Mouse (Mus musculus) neural tube, embryonic 11.5 days (tissue): ENCODE measurements around the gene Tnks2. TPM values are rescaled to one million over a fixed set of nuclear protein-coding genes. Genes with fewer than 3 reads are reported as not detected.
"Not testable (repeated sequence)": the region's sequence is repeated elsewhere in the genome, so short reads cannot be mapped to it uniquely, and the experiment has no call there.

Experiments used
- ATAC-seq: fragments of 200-750 bp; cut with Nextera tagmentation; 2 replicates; pipeline ENCODE4 v1.8.0; 2017; ENCODE audit warnings: moderate number of reproducible peaks, mild to moderate bottlenecking, moderate TSS enrichment, moderate library complexity; ENCODE audit not compliant: insufficient read depth, low FRiP score, low TSS enrichment
- DNase-seq: peaks from one replicate; pipeline ENCODE4 v3.0.0-alpha.2; 2015; ENCODE audit warnings: low spot score
- H3K27ac ChIP-seq: fragments of 300-500 bp; sonication (generic); 2 replicates; pipeline ENCODE4 v1.5.1; 2014; ENCODE audit warnings: low read depth, mild to moderate bottlenecking, low read length
- H3K27me3 ChIP-seq: fragments of 300-500 bp; sonication (generic); 2 replicates; pipeline ENCODE4 v1.6.1; 2014; ENCODE audit warnings: mild to moderate bottlenecking, low read length, mixed read lengths; ENCODE audit not compliant: control insufficient read depth, insufficient read depth
- H3K36me3 ChIP-seq: fragments of 300-500 bp; sonication (generic); 2 replicates; pipeline ENCODE4 v1.6.1; 2014; ENCODE audit warnings: mild to moderate bottlenecking, low read length, moderate library complexity, mixed read lengths; ENCODE audit not compliant: control insufficient read depth, insufficient read depth
- H3K4me1 ChIP-seq: fragments of 300-500 bp; sonication (generic); 2 replicates; pipeline ENCODE4 v1.6.1; 2014; ENCODE audit warnings: low read length, mixed read lengths; ENCODE audit not compliant: control insufficient read depth, insufficient read depth
- H3K4me2 ChIP-seq: fragments of 300-500 bp; sonication (generic); 2 replicates; pipeline ENCODE4 v1.6.1; 2014; ENCODE audit warnings: low read depth, mild to moderate bottlenecking, moderate library complexity
- H3K4me3 ChIP-seq: fragments of 300-500 bp; sonication (generic); 2 replicates; pipeline ENCODE4 v1.5.1; 2014; ENCODE audit warnings: low read depth, low read length
- H3K9ac ChIP-seq: fragments of 300-500 bp; sonication (generic); 2 replicates; pipeline ENCODE4 v1.6.1; 2014; ENCODE audit warnings: mild to moderate bottlenecking, low read length
- H3K9me3 ChIP-seq: fragments of 300-500 bp; sonication (generic); 2 replicates; pipeline ENCODE4 v1.6.1; 2016; ENCODE audit warnings: low read length; ENCODE audit not compliant: control insufficient read depth
- WGBS: fragments of 180-500 bp; shearing (Covaris S2); extraction: QIAGEN DNeasy Blood & Tissue Kit; methylation state at CpG from one replicate; pipeline ENCODE4 v1.1.7; 2014; 5-methylcytosine and 5-hydroxymethylcytosine counted together
- polyA plus RNA-seq: library from polyadenylated mRNA; unstranded; fragments of >200 nt; fragmentation: Nextera tagmentation; extraction: Ambion mirVana; gene quantifications from 2 replicates; pipeline ENCODE4 v1.2.1, GENCODE M21; 2014

The Tnks2 gene
- polyA plus RNA-seq, 1 experiment from 2014 or later = 97.0 TPM

GRCm38 (mm10) chr19:36867416-36867815, 33.4 kb downstream of the Tnks2 start:
- no peak overlapping the region for H3K4me2 ChIP-seq
- no peak overlapping the region for H3K27ac ChIP-seq
- no peak overlapping the region for H3K9ac ChIP-seq
- ATAC-seq (no peak), DNase-seq (no peak)
- WGBS = 96% methylated on average over 8 of the region's 8 CpGs
- H3K4me1 ChIP-seq = no peaks in the 10 kb centered on the region
- H3K27me3 ChIP-seq = no peaks in the 10 kb centered on the region
- H3K9me3 ChIP-seq = no peaks in the 10 kb centered on the region
- H3K36me3 ChIP-seq = peaks cover 12% of the 10 kb centered on the region
- H3K4me3 ChIP-seq = no peak overlapping the region

GRCm38 (mm10) chr19:36868675-36869074, 34.6 kb downstream of the Tnks2 start:
- not testable (repeated sequence) for ATAC-seq, H3K27ac ChIP-seq, H3K4me2 ChIP-seq, H3K4me3 ChIP-seq, H3K27me3 ChIP-seq, H3K9ac ChIP-seq, DNase-seq, H3K36me3 ChIP-seq, H3K9me3 ChIP-seq, H3K4me1 ChIP-seq
- 83% methylated on average over 3 of the region's 3 CpGs for WGBS

GRCm38 (mm10) chr19:36874651-36875050, 40.6 kb downstream of the Tnks2 start:
- 86% methylated on average over 2 of the region's 2 CpGs for WGBS
- Histone ChIP-seq H3K36me3 (peaks cover 3% of the 10 kb centered on the region), H3K27me3 (no peaks in the 10 kb centered on the region), H3K4me2 (no peak overlapping the region), H3K27ac (no peak overlapping the region), H3K4me1 (no peaks in the 10 kb centered on the region), H3K9ac (no peak overlapping the region), H3K9me3 (no peaks in the 10 kb centered on the region), H3K4me3 (no peak overlapping the region)
- ATAC-seq (no peak), DNase-seq (no peak)

GRCm38 (mm10) chr19:36877329-36877728, 43.3 kb downstream of the Tnks2 start:
- H3K36me3 ChIP-seq = peaks cover 7% of the 10 kb centered on the region
- H3K4me2 ChIP-seq = no peak overlapping the region
- ATAC-seq = no peak
- H3K9me3 ChIP-seq = no peaks in the 10 kb centered on the region
- no peak overlapping the region for H3K4me3 ChIP-seq
- no peak overlapping the region for H3K9ac ChIP-seq
- no peaks in the 10 kb centered on the region for H3K27me3 ChIP-seq
- H3K27ac ChIP-seq = no peak overlapping the region
- H3K4me1 ChIP-seq = no peaks in the 10 kb centered on the region
- no peak for DNase-seq

- Histone ChIP-seq H3K9me3 (no peaks in the 10 kb centered on the region), H3K36me3 (peaks cover 14% of the 10 kb centered on the region), H3K9ac (no peak overlapping the region), H3K4me3 (no peak overlapping the region), H3K4me2 (no peak overlapping the region), H3K27ac (no peak overlapping the region), H3K27me3 (no peaks in the 10 kb centered on the region), H3K4me1 (no peaks in the 10 kb centered on the region)
- DNase-seq (no peak), ATAC-seq (no peak)
- 90% methylated on average over 11 of the region's 11 CpGs for WGBS
Observed at GRCm38 (mm10) chr19:36878743-36879495, 44.9 kb downstream of the Tnks2 start.

GRCm38 (mm10) chr19:36883119-36883518, 49.1 kb downstream of the Tnks2 start:
- H3K4me1 ChIP-seq = no peaks in the 10 kb centered on the region
- H3K4me3 ChIP-seq = no peak overlapping the region
- 82% methylated on average over 6 of the region's 6 CpGs for WGBS
- H3K9me3 ChIP-seq = no peaks in the 10 kb centered on the region
- H3K36me3 ChIP-seq = peaks cover 22% of the 10 kb centered on the region
- no peak for ATAC-seq
- H3K27ac ChIP-seq = no peak overlapping the region
- no peak overlapping the region for H3K9ac ChIP-seq
- peak; percentile 57 for DNase-seq
- no peak overlapping the region for H3K4me2 ChIP-seq
- no peaks in the 10 kb centered on the region for H3K27me3 ChIP-seq

- H3K27me3 ChIP-seq = no peaks in the 10 kb centered on the region
- H3K4me3 ChIP-seq = no peak overlapping the region
- no peak overlapping the region for H3K9ac ChIP-seq
- peaks cover 29% of the 10 kb centered on the region for H3K36me3 ChIP-seq
- 84% methylated on average over 2 of the region's 2 CpGs for WGBS
- ATAC-seq = no peak
- no peaks in the 10 kb centered on the region for H3K9me3 ChIP-seq
- no peak for DNase-seq
- H3K4me1 ChIP-seq = no peaks in the 10 kb centered on the region
- H3K4me2 ChIP-seq = no peak overlapping the region
- H3K27ac ChIP-seq = no peak overlapping the region
Observed at GRCm38 (mm10) chr19:36886316-36886715, 52.3 kb downstream of the Tnks2 start.

- no peak for DNase-seq
- Histone ChIP-seq H3K36me3 (peaks cover 26% of the 10 kb centered on the region), H3K9me3 (no peaks in the 10 kb centered on the region), H3K4me1 (no peaks in the 10 kb centered on the region), H3K27me3 (no peaks in the 10 kb centered on the region), H3K9ac (no peak overlapping the region), H3K27ac (no peak overlapping the region), H3K4me2 (no peak overlapping the region), H3K4me3 (no peak overlapping the region)
- ATAC-seq = no peak
- WGBS = 60% methylated on average over 3 of the region's 3 CpGs
Observed at GRCm38 (mm10) chr19:36887706-36888105, 53.7 kb downstream of the Tnks2 start.

GRCm38 (mm10) chr19:36891746-36892145, 57.7 kb downstream of the Tnks2 start:
- no peak for DNase-seq
- H3K4me3 ChIP-seq = no peak overlapping the region
- H3K4me1 ChIP-seq = peaks cover 4% of the 10 kb centered on the region; the same call in 1 of the 2 replicates
- ATAC-seq = no peak
- H3K27me3 ChIP-seq = no peaks in the 10 kb centered on the region; the same call in 1 of the 2 replicates
- H3K27ac ChIP-seq = no peak overlapping the region
- peaks cover 27% of the 10 kb centered on the region for H3K36me3 ChIP-seq
- WGBS = 95% methylated on average over 3 of the region's 3 CpGs
- H3K9ac ChIP-seq = no peak overlapping the region
- H3K9me3 ChIP-seq = no peaks in the 10 kb centered on the region
- no peak overlapping the region for H3K4me2 ChIP-seq
